Mouse (Mus musculus) liver (tissue): ENCODE measurements around the gene Rpl26.
A peak's percentile ranks its signal among the peaks of the same experiment; 100 is the strongest.

ENCODE experiments used
- DNase-seq: peaks from one replicate; pipeline ENCODE4 v3.0.0-alpha.2; 2020; ENCODE audit warnings: mixed read lengths

The Rpl26 gene

GRCm38 (mm10) chr11:68891823-68892222, 9.6 kb upstream of the Rpl26 start:
- no peak for DNase-seq

DNA sequence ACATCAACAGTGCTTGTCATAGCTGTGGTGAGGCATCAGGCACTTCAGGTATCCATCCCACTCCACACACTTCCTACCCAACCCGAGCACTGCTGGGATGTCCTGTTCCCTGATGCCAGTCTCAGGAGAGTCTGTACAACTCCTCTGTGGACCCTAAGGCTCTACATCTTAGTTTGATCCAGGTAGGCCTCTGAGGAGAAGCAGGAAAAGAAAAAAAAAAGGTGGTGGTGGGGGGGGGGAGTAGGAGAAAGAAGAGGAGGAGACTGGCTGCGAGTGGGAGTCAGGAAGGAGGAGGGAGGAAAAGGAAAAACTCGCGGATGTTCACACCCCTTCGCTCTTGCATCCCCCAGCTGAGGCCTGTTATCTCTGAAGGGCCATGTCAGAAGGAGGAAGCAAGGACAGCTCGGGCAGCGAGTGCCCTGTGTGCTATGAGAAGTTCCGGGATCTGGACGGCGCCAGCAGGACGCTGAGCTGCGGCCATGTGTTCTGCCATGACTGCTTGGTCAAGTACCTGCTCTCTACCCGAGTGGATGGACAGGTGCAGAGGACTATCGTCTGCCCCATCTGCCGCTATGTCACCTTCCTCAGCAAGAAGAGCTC, 9.1 kb upstream of the Rpl26 start:
- peak; percentile 39 for DNase-seq

- no peak for DNase-seq
Measured at GRCm38 (mm10) chr11:68893911-68894464, 7.4 kb upstream of the Rpl26 start.

DNA sequence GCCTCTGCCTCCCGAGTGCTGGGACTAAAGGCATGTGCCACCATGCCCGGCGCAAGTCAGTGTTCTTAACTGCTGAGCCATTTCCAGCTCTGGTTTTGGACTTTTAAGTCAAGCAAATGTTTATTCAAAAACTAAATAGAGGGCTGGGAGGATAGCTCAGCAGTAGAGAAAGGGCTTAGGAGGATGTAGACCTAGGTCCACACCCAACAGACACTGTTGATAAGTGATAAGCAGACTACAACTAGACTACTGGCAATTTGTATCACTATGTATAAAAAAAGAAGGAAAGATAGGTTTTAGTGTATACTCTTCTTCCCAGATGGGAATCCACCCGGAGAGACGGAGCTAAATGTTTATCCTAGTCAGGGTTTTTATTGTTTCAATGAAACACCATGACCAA, 5.1 kb upstream of the Rpl26 start:
- DNase-seq = no peak

- peak; percentile 53 for DNase-seq
Measured at GRCm38 (mm10) chr11:68897120-68897519, 4.3 kb upstream of the Rpl26 start.

- DNase-seq = no peak
Measured at GRCm38 (mm10) chr11:68897838-68898237, 3.5 kb upstream of the Rpl26 start.

DNA sequence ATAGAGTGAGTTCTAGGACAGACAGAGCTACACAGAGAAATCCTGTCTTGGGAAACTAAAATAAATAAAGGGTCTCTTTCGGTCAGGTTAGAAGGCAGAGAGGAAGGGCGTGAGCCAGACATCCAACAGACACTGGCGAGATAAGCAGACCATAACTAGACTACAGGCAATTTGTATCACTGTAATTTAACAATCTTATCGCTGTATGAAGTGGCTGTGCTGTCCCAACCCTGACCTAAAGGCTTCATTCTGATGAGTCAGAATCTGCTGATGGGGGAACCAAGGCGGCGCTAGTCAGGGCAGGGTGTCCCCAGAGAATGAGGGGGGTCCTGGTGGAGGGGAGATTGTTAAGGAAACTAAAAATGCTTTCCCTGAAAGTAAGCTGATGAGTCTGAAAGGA, 2.6 kb upstream of the Rpl26 start:
- peak; percentile 39 for DNase-seq

DNA sequence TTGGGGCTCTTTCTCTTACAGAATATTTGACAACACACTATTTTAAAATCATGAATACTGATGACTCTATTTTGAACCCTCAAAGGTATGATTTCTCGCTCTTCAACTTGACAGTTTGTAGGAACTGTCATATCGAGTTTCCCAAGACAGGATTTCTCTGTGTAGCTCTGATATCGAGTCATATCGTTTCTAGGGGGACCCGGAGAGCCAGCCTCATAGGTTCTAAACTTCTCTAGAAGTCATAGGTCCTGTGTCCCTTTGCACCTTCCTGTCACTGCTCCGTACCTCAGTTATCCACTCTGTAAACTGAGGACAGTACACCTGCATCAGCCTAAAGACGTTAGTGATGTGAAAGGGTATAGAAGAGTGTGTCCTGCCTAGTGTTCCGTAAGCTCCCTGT, 1.6 kb upstream of the Rpl26 start:
- no peak for DNase-seq

DNA sequence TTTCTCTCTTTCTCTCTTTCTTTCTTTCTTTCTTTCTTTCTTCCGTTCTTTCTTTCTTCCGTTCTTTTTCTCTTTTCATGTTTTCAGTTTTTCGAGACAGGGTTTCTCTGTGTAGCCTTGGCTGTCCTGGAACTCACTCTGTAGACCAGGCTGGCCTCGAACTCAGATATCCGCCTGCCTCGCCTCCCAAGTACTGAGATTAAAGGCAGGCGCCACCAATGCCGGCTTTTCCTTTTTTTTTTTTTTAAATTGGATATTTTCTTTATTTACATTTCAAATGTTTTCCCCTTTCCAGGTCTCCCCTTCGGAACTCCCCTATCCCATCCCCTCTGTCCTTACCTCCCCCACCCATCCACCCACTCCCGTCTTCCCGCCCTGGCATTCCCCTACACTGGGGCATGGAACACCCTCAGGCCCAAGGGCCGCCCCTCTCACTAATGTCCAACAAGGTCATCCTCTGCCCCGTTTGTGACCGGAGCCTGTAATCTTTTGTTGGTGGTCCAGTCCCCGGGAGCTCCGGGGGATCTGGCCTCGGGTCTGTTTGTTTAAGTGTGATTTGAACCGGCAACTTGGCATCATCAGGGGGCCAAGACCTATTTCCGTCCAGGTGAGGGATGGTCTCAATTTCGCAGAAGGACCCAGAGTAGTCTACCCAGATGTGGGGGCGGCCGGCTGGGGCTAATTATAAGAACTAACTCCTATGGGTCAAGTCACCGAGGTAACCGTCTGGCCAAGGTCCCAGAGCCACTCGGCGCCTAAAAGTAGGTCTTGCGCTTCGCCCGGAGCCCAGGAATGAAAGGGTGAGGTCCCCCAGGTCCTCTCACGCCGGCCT, 648 bp upstream of the Rpl26 start:
- DNase-seq = no peak

GRCm38 (mm10) chr11:68902047-68902364, 623 bp downstream of the Rpl26 start:
- DNase-seq = no peak

DNA sequence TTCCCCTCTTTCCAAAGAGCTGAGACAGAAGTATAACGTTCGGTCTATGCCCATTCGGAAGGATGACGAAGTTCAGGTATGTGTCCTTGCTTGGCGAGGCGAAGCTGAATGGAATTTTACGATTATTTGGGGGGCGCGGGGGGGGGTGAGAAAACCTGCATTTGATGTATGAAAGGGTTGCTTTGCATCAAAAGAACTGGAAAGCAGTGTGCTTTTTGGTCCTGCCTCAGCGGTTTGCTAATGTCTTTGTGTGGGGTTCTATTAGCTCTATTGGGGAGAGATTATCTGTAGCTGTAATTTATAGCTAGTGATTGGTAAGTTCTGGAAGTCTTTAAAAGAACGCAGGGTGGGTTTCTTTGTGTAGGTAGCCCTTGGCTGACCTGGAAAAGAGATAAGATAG, 984 bp downstream of the Rpl26 start:
- DNase-seq = no peak

DNA sequence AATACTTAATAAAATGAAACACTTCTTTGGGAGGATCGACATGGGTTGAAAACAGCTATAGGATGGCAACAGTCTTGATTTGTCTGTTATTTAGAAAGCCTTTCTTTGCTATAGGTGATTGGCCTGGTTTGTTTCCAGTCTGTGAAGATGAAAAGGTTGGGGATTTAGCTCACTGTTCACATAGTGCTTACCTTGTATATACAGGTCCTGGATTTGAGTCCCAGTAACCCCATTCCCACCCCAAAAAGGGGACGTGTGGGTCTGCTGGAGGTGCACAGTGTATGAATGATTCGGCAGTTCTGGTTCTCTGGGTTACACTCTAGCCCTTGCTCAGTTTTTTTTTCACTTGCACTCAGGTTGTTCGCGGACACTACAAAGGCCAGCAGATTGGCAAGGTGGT, 1.4 kb downstream of the Rpl26 start:
- DNase-seq = no peak

DNA sequence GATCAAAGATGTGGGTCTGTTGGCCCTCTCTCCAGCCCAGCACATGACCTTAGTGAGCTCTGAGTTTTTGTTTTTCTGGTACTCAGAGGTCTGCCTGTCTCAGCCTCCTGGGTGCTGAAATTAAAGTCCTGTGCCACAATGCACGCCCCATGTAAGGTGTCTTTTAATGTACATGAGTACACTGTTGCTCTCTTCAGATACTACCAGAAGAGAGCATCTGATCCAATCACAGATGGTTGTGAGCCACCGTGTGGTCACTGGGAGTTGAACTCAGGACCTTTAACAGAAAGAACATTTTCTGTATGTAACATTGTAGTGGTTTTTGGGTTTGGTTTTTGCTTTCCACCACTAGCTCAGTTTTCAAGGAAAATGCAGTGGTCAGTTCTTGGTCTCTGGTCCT, 2.4 kb downstream of the Rpl26 start:
- DNase-seq = no peak

- peak; percentile 69 for DNase-seq
Measured at GRCm38 (mm10) chr11:68904375-68905137, 3.2 kb downstream of the Rpl26 start.

GRCm38 (mm10) chr11:68905138-68905531, 3.8 kb downstream of the Rpl26 start:
- no peak for DNase-seq

GRCm38 (mm10) chr11:68905665-68906460, 4.5 kb downstream of the Rpl26 start:
- no peak for DNase-seq

- no peak for DNase-seq
Measured at GRCm38 (mm10) chr11:68906461-68906790, 5.0 kb downstream of the Rpl26 start.

GRCm38 (mm10) chr11:68907251-68907650, 5.9 kb downstream of the Rpl26 start:
- DNase-seq = no peak

GRCm38 (mm10) chr11:68908846-68909503, 7.6 kb downstream of the Rpl26 start:
- no peak for DNase-seq

DNA sequence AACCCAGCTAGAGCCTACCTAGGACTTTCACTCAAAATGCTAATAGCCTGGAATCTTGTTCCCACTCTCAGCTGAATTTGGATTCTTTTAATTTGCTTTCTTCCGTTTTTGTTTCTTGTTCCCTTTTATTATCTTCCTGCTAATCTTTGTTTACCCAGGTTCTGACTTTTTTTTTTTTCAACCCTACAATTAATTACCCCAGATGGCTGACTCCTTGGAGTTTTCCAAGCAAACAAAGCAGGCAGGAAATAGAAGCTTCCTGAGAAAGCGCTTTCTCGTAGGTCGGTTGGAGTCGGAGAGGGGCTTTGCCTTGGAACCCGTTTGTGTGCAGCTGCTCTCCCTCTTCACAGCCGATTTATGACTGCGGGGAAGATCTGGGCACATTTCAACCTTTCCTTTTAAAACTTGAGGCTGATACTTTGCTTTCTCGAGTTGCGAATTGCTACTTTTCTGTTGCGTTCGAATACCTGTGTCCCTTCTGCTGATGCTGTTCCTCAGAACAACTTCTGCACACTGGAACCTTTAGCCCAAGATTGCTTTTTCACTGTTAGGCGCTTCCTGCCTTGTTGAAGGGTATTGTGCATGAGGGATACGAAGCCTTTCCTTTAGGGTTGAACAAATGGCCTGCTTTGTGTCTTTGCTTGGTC, 10.3 kb downstream of the Rpl26 start:
- DNase-seq = no peak

GRCm38 (mm10) chr11:68914566-68914965, 13.2 kb downstream of the Rpl26 start:
- DNase-seq = no peak

DNA sequence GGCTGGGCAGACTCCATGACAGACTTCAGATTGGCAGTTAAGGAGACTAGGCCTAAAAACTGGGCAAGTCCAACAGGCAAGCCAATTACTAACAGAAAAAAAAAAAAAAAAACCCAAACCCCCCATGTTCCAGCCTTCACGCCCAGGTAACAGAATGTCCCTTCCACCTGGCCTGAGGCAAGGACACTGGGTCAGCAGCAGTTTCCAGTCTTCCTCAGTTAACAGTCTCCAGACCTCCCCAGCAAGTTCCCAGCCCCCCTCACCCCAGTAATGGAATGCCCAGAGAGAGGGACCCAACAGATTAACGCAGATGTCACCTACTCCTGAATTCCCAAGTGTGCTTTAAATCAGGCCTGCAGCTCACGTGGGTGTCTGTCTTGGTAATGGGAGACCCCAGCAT, 21.8 kb downstream of the Rpl26 start:
- DNase-seq = no peak
